Mouse (Mus musculus): ENCODE data around the gene Cdk6. TPM values are rescaled to one million over a fixed set of nuclear protein-coding genes. Genes with fewer than 3 reads are reported as not detected.

Cdk6 gene
- polyA plus RNA-seq, 1 experiment = not detected

DNA sequence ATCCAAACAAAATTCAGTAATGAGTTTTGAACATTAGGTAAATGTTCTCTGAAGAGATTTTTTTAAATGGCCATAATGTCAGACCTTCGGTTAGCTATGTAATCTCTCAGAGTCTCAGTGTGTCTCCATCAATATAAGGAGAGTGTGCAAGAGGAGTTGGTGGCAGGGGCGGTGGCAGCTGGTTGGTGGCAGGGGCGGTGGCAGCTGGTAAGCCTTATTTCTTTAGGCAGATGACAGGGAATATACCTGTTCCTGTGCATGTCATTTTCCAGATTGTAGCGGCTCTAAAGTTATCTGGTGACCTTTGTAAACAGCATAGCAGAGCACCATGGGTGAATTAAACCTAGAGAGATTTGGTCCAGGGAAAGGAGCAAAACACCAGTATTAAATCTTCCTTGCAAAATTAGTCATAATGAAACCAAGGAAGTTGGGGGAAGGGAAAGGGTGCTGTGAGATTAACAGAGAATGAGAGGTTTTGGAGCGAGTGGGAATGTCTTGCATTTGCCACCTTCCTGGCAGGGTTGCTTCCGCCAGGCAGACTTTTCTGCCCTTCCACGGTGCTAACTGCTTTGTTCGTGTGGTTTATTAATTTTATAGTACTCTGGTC is 159.8 kb downstream of the Cdk6 start:
- TF ChIP-seq POLR2A (IDR thresholded peaks at IDR 0.05; ENCODE audit: insufficient read depth, low read depth, low read length) = no peak
- no peak for TF ChIP-seq CTCF (IDR thresholded peaks at IDR 0.05; ENCODE audit: insufficient read depth, low read depth, low read length)
- no peaks in the 10 kb centered on the region for H3K4me1 ChIP-seq (ENCODE audit: control insufficient read depth, insufficient read depth, low read length)
- no peak overlapping the region for H3K27ac ChIP-seq (ENCODE audit: insufficient read depth, low read depth, low read length)
- 76% methylated on average over 8 of the region's 8 CpGs for WGBS
- H3K4me3 ChIP-seq (ENCODE audit: insufficient read depth, low read depth, low read length) = no peak overlapping the region

DNA sequence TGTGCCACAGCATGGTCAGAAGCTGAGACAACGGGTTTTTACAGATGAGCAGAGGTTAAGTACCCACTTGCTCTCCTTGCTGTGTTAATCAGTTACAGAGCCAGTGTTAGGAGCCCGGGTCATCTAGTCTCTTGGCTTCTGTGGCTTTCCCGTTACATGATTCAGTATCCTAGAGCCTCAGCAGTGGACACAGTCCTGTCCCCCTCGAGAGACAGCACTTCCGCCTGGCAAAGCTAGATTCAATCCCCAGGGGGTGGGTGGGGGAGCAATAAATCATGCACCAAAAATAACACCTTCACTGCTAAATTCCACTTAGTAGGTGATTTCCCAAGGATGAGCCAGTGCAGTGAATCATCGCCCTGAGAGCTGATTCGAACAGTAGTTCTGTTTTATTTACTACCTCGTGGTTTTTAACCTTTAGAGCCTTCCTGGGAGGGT is 160.3 kb downstream of the Cdk6 start:
- Histone ChIP-seq H3K4me1 (ENCODE audit: control insufficient read depth, insufficient read depth, low read length) (no peaks in the 10 kb centered on the region), H3K4me3 (ENCODE audit: insufficient read depth, low read depth, low read length) (no peak overlapping the region), H3K27ac (ENCODE audit: insufficient read depth, low read depth, low read length) (no peak overlapping the region)
- TF ChIP-seq POLR2A (IDR thresholded peaks at IDR 0.05; ENCODE audit: insufficient read depth, low read depth, low read length) (no peak), CTCF (IDR thresholded peaks at IDR 0.05; ENCODE audit: insufficient read depth, low read depth, low read length) (no peak)
- WGBS = 48% methylated on average over 8 of the region's 8 CpGs

DNA sequence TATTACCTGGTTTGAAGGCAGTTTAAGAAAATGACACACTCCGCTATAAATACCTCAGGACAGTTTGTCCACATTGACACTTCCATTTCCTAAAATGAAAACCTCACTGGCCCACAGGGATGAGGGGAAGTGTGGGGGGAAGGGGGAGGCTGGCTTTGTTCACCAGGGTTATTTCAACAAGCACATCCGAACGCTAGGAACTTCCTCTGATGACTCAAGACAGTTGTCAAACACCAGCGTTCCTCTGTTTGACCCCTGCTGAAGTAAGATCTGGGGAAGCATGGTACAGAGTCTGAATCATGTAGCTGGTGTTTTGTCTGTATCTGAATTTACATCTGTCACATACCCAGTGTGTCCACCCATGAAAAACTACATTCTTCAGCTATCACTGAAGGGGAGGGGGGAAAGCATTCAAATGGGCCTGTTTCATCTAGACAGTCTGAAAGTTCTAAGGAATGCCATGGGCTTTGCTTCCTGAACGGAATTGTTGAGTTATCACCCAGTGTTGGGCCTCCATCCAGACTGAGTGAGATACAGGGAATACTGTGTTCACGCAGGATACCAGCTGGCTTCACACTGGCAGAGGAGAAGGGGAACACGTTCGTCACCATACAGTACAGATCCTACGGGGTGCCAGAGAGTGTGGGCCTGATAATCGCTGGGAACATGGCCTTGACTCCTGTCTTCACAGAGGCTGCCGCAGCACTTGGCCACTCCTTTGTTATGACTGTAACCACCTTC is 161.5 kb downstream of the Cdk6 start:
- Histone ChIP-seq H3K4me3 (ENCODE audit: insufficient read depth, low read depth, low read length) (no peak overlapping the region), H3K27ac (ENCODE audit: insufficient read depth, low read depth, low read length) (no peak overlapping the region), H3K4me1 (ENCODE audit: control insufficient read depth, insufficient read depth, low read length) (no peaks in the 10 kb centered on the region)
- 71% methylated on average over 11 of the region's 11 CpGs for whole genome bisulfite sequencing
- TF ChIP-seq POLR2A (IDR thresholded peaks at IDR 0.05; ENCODE audit: insufficient read depth, low read depth, low read length) = no peak
- TF ChIP-seq CTCF (IDR thresholded peaks at IDR 0.05; ENCODE audit: insufficient read depth, low read depth, low read length) = no peak

DNA sequence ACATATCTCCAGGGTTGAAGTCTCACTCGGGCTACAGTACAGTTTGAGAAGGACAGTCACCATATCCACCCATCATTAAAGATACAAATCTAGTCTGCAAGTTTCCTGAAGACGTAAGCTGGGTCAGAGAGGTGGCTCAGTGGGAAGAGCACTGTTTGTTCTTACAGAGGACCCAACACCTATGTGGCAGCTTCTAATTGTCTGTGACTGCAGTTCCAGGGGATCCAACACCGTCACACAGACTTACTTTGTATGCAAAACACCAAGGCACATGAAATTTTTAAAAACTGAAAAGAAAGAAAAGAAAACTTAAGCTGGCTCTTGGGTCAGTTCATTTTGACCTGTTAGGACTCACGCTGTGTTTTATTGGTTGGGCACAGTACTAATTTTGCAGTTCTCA is 162.1 kb downstream of the Cdk6 start:
- TF ChIP-seq CTCF (IDR thresholded peaks at IDR 0.05; ENCODE audit: insufficient read depth, low read depth, low read length) (no peak), POLR2A (IDR thresholded peaks at IDR 0.05; ENCODE audit: insufficient read depth, low read depth, low read length) (no peak)

DNA sequence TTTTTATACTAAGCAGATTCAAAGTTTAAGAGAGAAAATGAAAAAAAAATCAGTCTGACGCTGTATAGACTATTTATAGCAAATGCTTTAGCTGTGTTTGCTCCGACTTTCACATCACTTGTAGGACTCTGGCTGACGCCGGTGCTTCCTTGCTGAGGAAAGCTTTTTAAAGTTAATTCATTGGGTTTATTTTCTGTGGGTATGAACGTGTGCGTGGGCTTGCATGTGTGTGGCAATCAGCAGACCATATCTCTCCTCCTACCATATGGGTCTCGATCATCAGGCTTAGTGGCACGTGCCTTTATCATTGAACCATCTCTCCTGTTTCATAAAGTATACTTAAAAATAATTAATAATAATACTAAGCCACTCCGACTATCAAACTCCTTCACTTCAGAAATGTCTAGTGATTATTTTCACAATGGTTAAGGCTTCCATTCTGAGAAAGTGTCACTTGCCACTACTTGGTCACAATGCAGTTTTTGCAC is 162.6 kb downstream of the Cdk6 start:
- TF ChIP-seq POLR2A (IDR thresholded peaks at IDR 0.05; ENCODE audit: insufficient read depth, low read depth, low read length) (no peak), CTCF (IDR thresholded peaks at IDR 0.05; ENCODE audit: insufficient read depth, low read depth, low read length) (no peak)
- no peak overlapping the region for H3K27ac ChIP-seq (ENCODE audit: insufficient read depth, low read depth, low read length)
- WGBS = 69% methylated on average over 9 of the region's 9 CpGs
- no peak overlapping the region for H3K4me3 ChIP-seq (ENCODE audit: insufficient read depth, low read depth, low read length)
- no peaks in the 10 kb centered on the region for H3K4me1 ChIP-seq (ENCODE audit: control insufficient read depth, insufficient read depth, low read length)

More for the DNA sequence above, 162.1 kb downstream of the Cdk6 start:
- Histone ChIP-seq H3K4me1 (ENCODE audit: control insufficient read depth, insufficient read depth, low read length) (no peaks in the 10 kb centered on the region), H3K27ac (ENCODE audit: insufficient read depth, low read depth, low read length) (no peak overlapping the region), H3K4me3 (ENCODE audit: insufficient read depth, low read depth, low read length) (no peak overlapping the region)
- 85% methylated on average over 4 of the region's 4 CpGs for WGBS

DNA sequence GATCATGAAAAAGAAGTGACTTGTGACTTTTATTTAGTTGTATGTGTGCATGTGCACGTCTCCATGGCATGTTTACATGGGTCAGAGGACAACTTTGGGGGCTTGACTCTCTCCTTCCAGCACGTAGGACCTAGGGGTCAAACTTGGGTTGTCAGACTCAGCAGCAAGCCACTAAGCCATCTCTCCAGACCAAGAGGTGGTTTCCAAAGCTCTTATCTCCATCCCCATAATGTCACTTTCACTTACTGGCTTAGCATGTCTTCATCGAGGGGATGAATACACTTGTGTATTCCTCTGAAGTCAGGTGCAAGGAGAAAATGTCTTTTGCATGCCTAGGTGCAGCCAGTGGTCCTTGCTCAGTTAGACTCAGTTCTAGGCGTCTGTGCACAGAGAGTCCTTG is 163.2 kb downstream of the Cdk6 start:
- TF ChIP-seq CTCF (IDR thresholded peaks at IDR 0.05; ENCODE audit: insufficient read depth, low read depth, low read length) = no peak
- no peak for TF ChIP-seq POLR2A (IDR thresholded peaks at IDR 0.05; ENCODE audit: insufficient read depth, low read depth, low read length)

DNA sequence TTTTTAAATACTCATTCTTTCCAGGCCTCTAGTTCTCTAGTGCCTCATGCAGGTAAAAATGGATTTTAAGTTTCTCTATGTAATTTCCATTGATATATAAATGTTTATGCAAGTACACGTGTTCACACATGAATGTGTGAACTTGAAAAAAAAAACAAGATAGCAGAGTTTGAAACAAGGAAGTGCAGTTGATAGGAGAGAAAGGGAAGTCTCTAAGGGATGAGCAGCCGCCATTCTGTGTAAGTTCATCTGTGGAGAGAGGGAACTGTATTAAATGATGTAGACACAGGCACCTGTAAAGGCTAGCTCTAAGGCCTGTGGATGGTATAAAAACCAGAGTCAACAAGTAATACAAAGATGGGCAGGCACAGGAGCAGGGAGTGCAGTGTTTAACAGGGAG is 164.3 kb downstream of the Cdk6 start:
- no peak overlapping the region for H3K27ac ChIP-seq (ENCODE audit: insufficient read depth, low read depth, low read length)
- no peaks in the 10 kb centered on the region for H3K4me1 ChIP-seq (ENCODE audit: control insufficient read depth, insufficient read depth, low read length)
- no peak for TF ChIP-seq CTCF (IDR thresholded peaks at IDR 0.05; ENCODE audit: insufficient read depth, low read depth, low read length)
- TF ChIP-seq POLR2A (IDR thresholded peaks at IDR 0.05; ENCODE audit: insufficient read depth, low read depth, low read length) = no peak
- H3K4me3 ChIP-seq (ENCODE audit: insufficient read depth, low read depth, low read length) = no peak overlapping the region
- 83% methylated on average over 2 of the region's 2 CpGs for WGBS

More for the DNA sequence above, 163.2 kb downstream of the Cdk6 start:
- no peak overlapping the region for H3K4me3 ChIP-seq (ENCODE audit: insufficient read depth, low read depth, low read length)
- H3K27ac ChIP-seq (ENCODE audit: insufficient read depth, low read depth, low read length) = no peak overlapping the region
- WGBS = 83% methylated on average over 4 of the region's 4 CpGs
- no peaks in the 10 kb centered on the region for H3K4me1 ChIP-seq (ENCODE audit: control insufficient read depth, insufficient read depth, low read length)

DNA sequence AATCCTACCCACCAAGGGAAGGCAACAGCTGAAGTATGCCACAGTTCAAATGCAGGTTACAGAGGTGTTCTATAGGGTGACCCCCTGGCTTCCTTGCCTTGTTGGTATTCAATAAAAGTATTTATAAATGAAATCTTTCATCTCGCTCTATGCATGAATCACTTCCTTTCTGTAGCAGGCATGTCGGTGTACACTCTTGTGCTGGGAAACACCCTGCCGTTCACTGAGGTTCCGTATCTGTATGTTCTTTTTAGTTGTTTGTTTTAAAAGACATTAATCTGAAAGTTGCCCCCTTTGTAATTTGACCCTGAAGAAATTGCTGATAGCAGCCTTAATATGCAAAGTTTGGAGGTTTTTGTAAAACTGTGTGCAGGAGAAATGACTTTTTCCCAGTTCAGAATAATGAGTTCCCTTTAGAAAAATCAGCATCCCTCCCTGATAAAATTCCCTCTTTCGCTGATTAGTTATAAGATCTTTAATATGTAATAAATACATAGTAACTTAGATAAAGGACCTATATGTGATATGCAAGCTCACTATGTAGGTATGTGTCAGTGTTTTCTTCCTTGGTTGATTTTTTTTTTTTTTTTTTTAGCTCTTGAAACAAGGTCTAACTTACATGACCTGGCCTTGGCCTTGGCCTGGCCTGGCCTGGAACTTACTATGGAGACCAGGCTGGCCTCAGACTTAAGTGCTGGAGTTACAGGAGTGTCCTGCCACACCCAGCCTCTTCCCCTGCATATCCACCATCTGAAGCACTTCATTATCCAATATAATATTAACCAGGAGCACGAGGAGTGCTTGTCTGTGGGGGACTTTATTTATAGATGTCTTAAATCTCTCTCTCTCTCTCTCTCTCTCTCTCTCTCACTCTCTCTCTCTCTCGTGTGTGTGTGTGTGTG is 167.4 kb downstream of the Cdk6 start:
- 85% methylated on average over 7 of the region's 7 CpGs for WGBS
- H3K27ac ChIP-seq (ENCODE audit: insufficient read depth, low read depth, low read length) = no peak overlapping the region
- H3K4me3 ChIP-seq (ENCODE audit: insufficient read depth, low read depth, low read length) = no peak overlapping the region
- no peaks in the 10 kb centered on the region for H3K4me1 ChIP-seq (ENCODE audit: control insufficient read depth, insufficient read depth, low read length)
- TF ChIP-seq CTCF (IDR thresholded peaks at IDR 0.05; ENCODE audit: insufficient read depth, low read depth, low read length) (no peak), POLR2A (IDR thresholded peaks at IDR 0.05; ENCODE audit: insufficient read depth, low read depth, low read length) (no peak)

Measured in olfactory bulb, adult 2 months (tissue).